Mouse (Mus musculus) heart, postnatal 0 days (tissue): ENCODE measurements around the gene Dnah17. TPM values are rescaled to one million over a fixed set of nuclear protein-coding genes. Genes with fewer than 3 reads are reported as not detected.

Experiments
- ATAC-seq: fragments of 200-750 bp; cut with Nextera tagmentation; 2 replicates; pipeline ENCODE4 v1.8.0; 2017; ENCODE audit warnings: low read depth, moderate number of reproducible peaks, moderate library complexity; ENCODE audit not compliant: insufficient read depth
- DNase-seq: peaks from one replicate; pipeline ENCODE4 v3.0.0-alpha.2; 2016; ENCODE audit warnings: low spot score
- H3K27ac ChIP-seq: fragments of 300-500 bp; sonication (generic); 2 replicates; pipeline ENCODE4 v1.5.1; 2014; ENCODE audit warnings: low read depth, mild to moderate bottlenecking
- H3K27me3 ChIP-seq: fragments of 300-500 bp; sonication (generic); 2 replicates; pipeline ENCODE4 v1.6.1; 2014; ENCODE audit warnings: low read length, mixed read lengths; ENCODE audit not compliant: control insufficient read depth, insufficient read depth
- H3K36me3 ChIP-seq: fragments of 300-500 bp; sonication (generic); replicated peaks from 2 replicates; pipeline ENCODE4 v1.6.1; 2014; ENCODE audit warnings: low read length, mixed read lengths; ENCODE audit not compliant: control insufficient read depth, insufficient read depth
- H3K4me1 ChIP-seq: fragments of 300-500 bp; sonication (generic); 2 replicates; pipeline ENCODE4 v1.6.1; 2014; ENCODE audit warnings: antibody characterized with exemption; ENCODE audit not compliant: control insufficient read depth, insufficient read depth
- H3K4me2 ChIP-seq: fragments of 300-500 bp; sonication (generic); 2 replicates; pipeline ENCODE4 v1.6.1; 2014; ENCODE audit warnings: low read depth, mild to moderate bottlenecking, low read length, moderate library complexity
- H3K4me3 ChIP-seq: fragments of 300-500 bp; sonication (generic); 2 replicates; pipeline ENCODE4 v1.5.1; 2014; ENCODE audit warnings: low read depth, low read length
- H3K9ac ChIP-seq: fragments of 300-500 bp; sonication (generic); replicated peaks from 2 replicates; pipeline ENCODE4 v1.6.1; 2014; ENCODE audit warnings: low read depth, low read length, mixed read lengths
- H3K9me3 ChIP-seq: fragments of 300-500 bp; sonication (generic); replicated peaks from 2 replicates; pipeline ENCODE4 v1.6.1; 2016; ENCODE audit warnings: low read length; ENCODE audit not compliant: control insufficient read depth
- CTCF ChIP-seq: IDR thresholded peaks from 2 replicates; pipeline ENCODE4 v1.5.1; 2016; ENCODE audit warnings: antibody characterized with exemption, control low read depth, low read depth
- EP300 ChIP-seq: IDR thresholded peaks from 2 replicates; pipeline ENCODE4 v1.6.1; 2016; ENCODE audit warnings: antibody characterized with exemption, low read depth
- WGBS: fragments of 180-500 bp; shearing (Covaris S2); extraction: QIAGEN DNeasy Blood & Tissue Kit; methylation state at CpG from one replicate; pipeline ENCODE4 v1.1.7; 2014; 5-methylcytosine and 5-hydroxymethylcytosine counted together
- polyA plus RNA-seq: library from polyadenylated mRNA; unstranded; fragments of >200 nt; fragmentation: Nextera tagmentation; extraction: Ambion mirVana; gene quantifications from 2 replicates; pipeline ENCODE4 v1.2.1, GENCODE M21; 2015
- total RNA-seq: library from RNA; depleted of rRNA; stranded (reverse); fragments of >200 nt; gene quantifications from 2 replicates; pipeline ENCODE4 v1.2.3, GENCODE M21; 2014; ENCODE audit warnings: low replicate concordance

Gene Dnah17
- total and polyA plus RNA-seq, 2 experiments from 2014 or later, result 0.04 TPM; not detected in 1

DNA sequence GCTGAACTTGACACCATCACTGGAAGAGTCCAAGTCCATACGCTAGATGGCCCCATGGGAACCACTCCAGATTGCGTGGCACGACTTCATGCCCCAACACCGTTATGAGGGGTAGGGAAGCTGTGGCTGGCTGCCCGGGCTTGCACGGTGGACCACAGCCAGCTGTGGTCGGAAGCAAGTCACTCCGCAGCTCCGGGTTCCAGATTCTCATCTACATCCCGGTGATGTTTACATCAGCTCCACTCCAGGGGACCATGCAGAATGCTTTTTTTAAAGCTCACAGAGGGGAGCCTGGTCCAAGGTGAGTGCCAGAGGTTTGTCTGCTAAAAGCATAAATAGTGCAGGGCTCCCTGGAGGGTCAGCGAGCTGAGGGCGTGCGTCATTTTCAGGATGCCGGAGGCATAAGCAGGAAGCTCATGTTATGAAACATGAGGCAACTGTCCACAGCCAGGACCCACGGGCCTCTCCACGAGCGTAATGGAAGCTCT lies 55.4 kb downstream of the Dnah17 start:
- Histone ChIP-seq H3K4me3 (no peak overlapping the region), H3K9ac (no peak overlapping the region), H3K4me2 (no peak overlapping the region), H3K36me3 (no peaks in the 10 kb centered on the region), H3K4me1 (no peaks in the 10 kb centered on the region), H3K27ac (no peak overlapping the region), H3K27me3 (no peaks in the 10 kb centered on the region), H3K9me3 (no peaks in the 10 kb centered on the region)
- DNase-seq (no peak), ATAC-seq (no peak)
- no peak for TF ChIP-seq CTCF
- no peak for TF ChIP-seq EP300
- 46% methylated on average over 17 of the region's 17 CpGs for WGBS

DNA sequence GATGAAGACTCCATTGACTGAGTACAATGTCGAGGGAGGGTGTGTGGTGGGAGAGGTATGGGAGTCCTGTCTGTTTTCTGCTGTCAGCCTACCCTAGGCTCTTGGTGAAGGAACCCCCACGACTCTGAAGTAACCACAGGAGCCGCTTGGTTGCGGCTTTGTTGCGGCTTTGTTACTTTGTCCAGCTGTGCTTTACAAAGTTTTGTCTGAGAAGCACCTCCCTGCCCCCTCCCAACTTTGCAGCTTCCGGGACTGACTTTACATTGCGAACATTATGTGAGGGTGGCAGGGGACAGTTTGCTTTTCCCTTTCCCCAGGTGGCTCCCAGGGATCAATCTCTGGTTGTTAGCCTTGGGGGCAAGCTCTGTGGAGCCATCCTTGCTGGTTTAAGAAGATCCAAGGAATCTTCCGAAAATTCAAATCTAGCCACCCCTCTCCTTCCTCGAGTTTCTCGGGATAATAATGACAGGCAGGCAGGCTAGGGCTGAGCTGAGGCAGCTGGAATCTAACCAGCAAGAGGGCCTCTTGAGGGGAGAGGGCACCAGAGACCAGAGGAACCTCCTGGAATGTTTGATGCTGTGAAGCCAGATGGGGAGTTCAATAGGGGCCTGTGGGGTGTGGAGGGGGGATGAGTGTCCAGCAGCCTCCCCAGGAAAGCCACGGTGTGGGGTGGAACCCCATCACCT lies 59.1 kb downstream of the Dnah17 start:
- no peak for TF ChIP-seq EP300
- DNase-seq (no peak), ATAC-seq (no peak)
- Histone ChIP-seq H3K27me3 (no peaks in the 10 kb centered on the region), H3K4me2 (no peak overlapping the region), H3K9me3 (no peaks in the 10 kb centered on the region), H3K36me3 (no peaks in the 10 kb centered on the region), H3K9ac (no peak overlapping the region), H3K27ac (no peak overlapping the region), H3K4me1 (no peaks in the 10 kb centered on the region), H3K4me3 (no peak overlapping the region)
- 56% methylated on average over 11 of the region's 11 CpGs for WGBS

DNA sequence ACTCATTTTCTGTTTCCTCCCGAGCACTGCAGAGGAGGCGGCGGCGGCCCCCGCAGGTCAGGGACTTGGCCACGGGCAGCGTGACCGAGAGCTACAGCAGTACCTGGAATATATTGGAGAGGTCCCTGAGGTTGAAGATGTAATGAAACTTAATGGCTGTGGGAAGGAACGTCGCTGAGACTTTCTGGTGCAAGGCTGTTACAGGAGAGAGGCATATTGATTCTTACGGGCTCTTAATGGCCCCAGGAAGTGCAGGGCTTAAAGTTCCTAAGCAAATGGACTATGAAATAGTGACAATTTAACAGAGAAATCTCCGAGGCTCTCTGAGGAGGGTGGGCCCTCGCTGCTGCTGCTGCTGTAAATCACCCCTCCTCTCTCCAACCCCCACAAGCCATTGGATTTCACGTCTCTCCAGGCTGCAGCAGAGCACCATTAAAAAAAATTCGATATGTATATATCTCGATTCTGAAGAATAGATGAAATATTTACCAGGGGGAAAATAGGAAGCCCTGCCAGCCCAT lies 61.6 kb downstream of the Dnah17 start:
- H3K4me1 ChIP-seq, result no peaks in the 10 kb centered on the region
- H3K36me3 ChIP-seq, result no peaks in the 10 kb centered on the region
- H3K4me3 ChIP-seq, result no peak overlapping the region
- TF ChIP-seq EP300 (no peak), CTCF (no peak)
- H3K9me3 ChIP-seq, result no peaks in the 10 kb centered on the region
- DNase-seq (no peak), ATAC-seq (no peak)
- no peak overlapping the region for H3K9ac ChIP-seq
- H3K27ac ChIP-seq, result no peak overlapping the region
- WGBS, result 73% methylated on average over 16 of the region's 16 CpGs
- no peaks in the 10 kb centered on the region for H3K27me3 ChIP-seq
- no peak overlapping the region for H3K4me2 ChIP-seq

DNA sequence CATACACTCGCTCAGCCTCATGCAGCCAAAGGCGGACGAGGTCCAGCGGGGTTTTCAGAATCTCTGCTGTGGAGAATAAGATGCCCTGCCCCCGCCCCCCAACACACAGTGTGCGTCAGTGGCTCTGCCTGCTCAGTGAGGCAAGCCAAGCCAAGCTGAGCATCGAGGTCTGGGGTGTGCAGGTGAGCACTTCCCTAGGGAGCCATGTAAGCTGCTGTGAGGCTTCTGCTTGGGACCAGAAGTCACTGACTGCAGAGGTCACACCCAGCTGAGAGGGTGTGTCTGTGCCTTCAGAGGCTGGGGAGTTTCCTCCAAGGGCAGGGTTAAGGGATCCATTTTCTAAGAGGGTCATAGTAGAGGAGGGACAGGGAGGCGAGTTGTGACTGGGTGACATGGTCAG lies 62.8 kb downstream of the Dnah17 start:
- Histone ChIP-seq H3K4me3 (no peak overlapping the region), H3K36me3 (no peaks in the 10 kb centered on the region), H3K27me3 (no peaks in the 10 kb centered on the region), H3K4me1 (no peaks in the 10 kb centered on the region), H3K27ac (no peak overlapping the region), H3K4me2 (no peak overlapping the region), H3K9ac (no peak overlapping the region), H3K9me3 (no peaks in the 10 kb centered on the region)
- ATAC-seq (no peak), DNase-seq (no peak)
- TF ChIP-seq CTCF (no peak), EP300 (no peak)
- 84% methylated on average over 8 of the region's 8 CpGs for WGBS

DNA sequence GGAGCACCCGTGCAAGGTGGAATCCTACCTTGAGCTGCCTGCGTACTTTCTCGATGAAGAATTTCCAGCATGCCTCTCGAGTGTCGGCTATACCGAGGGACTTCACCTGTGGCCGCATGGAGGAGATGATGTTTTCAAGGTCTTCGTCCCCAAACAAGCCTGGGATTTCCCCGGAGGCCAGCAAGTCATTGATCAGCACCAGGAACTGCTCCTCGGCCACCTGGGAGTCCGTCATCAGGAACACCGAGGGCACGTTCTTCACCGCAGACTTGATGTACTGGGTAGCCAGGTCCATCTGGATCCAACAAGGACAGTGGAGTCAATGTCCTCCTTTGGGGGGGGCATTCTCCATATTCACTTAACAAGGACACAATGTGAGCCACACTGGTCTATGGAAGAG lies 70.4 kb downstream of the Dnah17 start:
- no peak overlapping the region for H3K4me2 ChIP-seq
- DNase-seq, result no peak
- H3K27ac ChIP-seq, result no peak overlapping the region
- H3K9me3 ChIP-seq, result no peaks in the 10 kb centered on the region
- WGBS, result 84% methylated on average over 14 of the region's 14 CpGs
- ATAC-seq, result no peak
- no peak overlapping the region for H3K9ac ChIP-seq
- H3K4me3 ChIP-seq, result no peak overlapping the region
- H3K36me3 ChIP-seq, result no peaks in the 10 kb centered on the region
- TF ChIP-seq EP300 (no peak), CTCF (no peak)
- H3K27me3 ChIP-seq, result peaks cover 2% of the 10 kb centered on the region; the same call in 1 of the 2 replicates
- H3K4me1 ChIP-seq, result no peaks in the 10 kb centered on the region; the same call in 1 of the 2 replicates

DNA sequence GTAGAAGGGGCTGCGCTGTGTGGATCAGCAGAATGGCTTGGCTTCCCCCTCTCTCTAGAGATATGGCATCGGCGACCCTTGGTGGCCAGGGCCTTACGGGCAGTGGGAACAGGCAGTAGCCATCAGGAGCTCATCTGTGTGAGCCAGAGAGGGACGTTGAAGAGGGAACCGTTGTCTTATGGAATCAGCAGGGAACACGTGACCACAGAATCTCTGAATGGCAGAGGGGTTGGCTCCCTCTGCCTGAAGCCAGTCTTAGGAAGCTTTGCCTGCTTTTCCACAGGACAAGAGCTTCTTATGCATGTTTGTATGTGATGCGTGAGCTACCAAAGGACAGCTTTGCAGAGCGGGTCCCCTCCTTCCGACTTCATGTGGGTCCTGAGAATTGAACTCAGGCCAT lies 71.6 kb downstream of the Dnah17 start:
- DNase-seq (no peak), ATAC-seq (no peak)
- H3K9ac ChIP-seq, result no peak overlapping the region
- 60% methylated on average over 10 of the region's 10 CpGs for WGBS
- no peak overlapping the region for H3K4me2 ChIP-seq
- H3K27ac ChIP-seq, result no peak overlapping the region
- no peak overlapping the region for H3K4me3 ChIP-seq
- TF ChIP-seq EP300, result no peak
- no peak for TF ChIP-seq CTCF
- no peaks in the 10 kb centered on the region for H3K9me3 ChIP-seq
- no peaks in the 10 kb centered on the region for H3K36me3 ChIP-seq
- H3K27me3 ChIP-seq, result peaks cover 2% of the 10 kb centered on the region; the same call in 1 of the 2 replicates
- H3K4me1 ChIP-seq, result no peaks in the 10 kb centered on the region; the same call in 1 of the 2 replicates
